Mouse (Mus musculus) kidney, adult 9 months (tissue): ENCODE results near the gene Dus2.

Experiments
- DNase-seq: peaks from one replicate; pipeline ENCODE4 v3.0.0; 2022

The Dus2 gene

DNA sequence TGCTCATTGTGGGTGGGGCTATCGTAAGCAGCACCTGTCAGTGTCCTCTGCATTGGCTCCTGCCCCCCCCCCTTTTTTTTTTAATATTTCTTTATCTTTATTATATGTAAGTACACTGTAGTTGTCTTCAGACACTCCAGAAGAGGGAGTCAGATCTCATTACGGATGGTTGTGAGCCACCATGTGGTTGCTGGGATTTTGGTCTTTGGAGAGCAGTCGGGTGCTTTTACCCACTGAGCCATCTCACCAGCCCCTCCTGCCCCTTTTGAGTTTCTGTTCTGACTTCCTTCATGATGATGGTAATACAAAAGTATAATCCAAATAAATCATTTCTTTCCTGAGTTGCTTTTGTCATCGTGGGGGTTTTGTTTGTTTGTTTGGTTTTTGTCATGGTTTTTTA, 111.2 kb downstream of the Dus2 start:
- no peak for DNase-seq
